Mouse (Mus musculus): Measurements from ENCODE around the gene Gnat1.

Gnat1 gene

GRCm38 (mm10) chr9:107703337-107704122 lies 24.0 kb upstream of the Gnat1 start:
- Histone ChIP-seq H3K4me1 (replicated peaks; ENCODE audit: low read depth, low read length) (peaks cover 79% of the 10 kb centered on the region), H3K27me3 (ENCODE audit: insufficient read depth, low read length) (peaks cover 65% of the 10 kb centered on the region)
- no peak for TF ChIP-seq NANOG (IDR thresholded peaks at IDR 0.05; ENCODE audit: borderline replicate concordance, low read length)
- no peak for TF ChIP-seq POU5F1 (IDR thresholded peaks at IDR 0.05; ENCODE audit: borderline replicate concordance, low read length)
- TF ChIP-seq CTCF (conservative IDR thresholded peaks at IDR 0.05; ENCODE audit: low read length) = no peak

GRCm38 (mm10) chr9:107702606-107703185 lies 23.2 kb upstream of the Gnat1 start:
- Histone ChIP-seq H3K27me3 (ENCODE audit: insufficient read depth, low read length) (peaks cover 57% of the 10 kb centered on the region), H3K4me3 (replicated peaks; ENCODE audit: low read length) (no peak overlapping the region), H3K4me1 (replicated peaks; ENCODE audit: low read depth, low read length) (peaks cover 79% of the 10 kb centered on the region), H3K9me3 (ENCODE audit: low read length) (no peaks in the 10 kb centered on the region), H3K36me3 (ENCODE audit: insufficient read depth, low read length) (0 out of 2 replicates have a peak, but pooled peaks cover 2% of the 10 kb centered on the region)
- TF ChIP-seq CTCF (conservative IDR thresholded peaks at IDR 0.05; ENCODE audit: low read length) (no peak), POU5F1 (IDR thresholded peaks at IDR 0.05; ENCODE audit: borderline replicate concordance, low read length) (no peak), NANOG (IDR thresholded peaks at IDR 0.05; ENCODE audit: borderline replicate concordance, low read length) (no peak)

More at GRCm38 (mm10) chr9:107703337-107704122, 24.0 kb upstream of the Gnat1 start:
- H3K4me3 ChIP-seq (replicated peaks; ENCODE audit: low read length) = peak overlapping the region; percentile 8; the same call in 1 of the 2 replicates
- H3K9me3 ChIP-seq (ENCODE audit: low read length) = no peaks in the 10 kb centered on the region
- 0 out of 2 replicates have a peak, but pooled peaks cover 2% of the 10 kb centered on the region for H3K36me3 ChIP-seq (ENCODE audit: insufficient read depth, low read length)

- TF ChIP-seq NANOG (IDR thresholded peaks at IDR 0.05; ENCODE audit: borderline replicate concordance, low read length) (no peak), POU5F1 (IDR thresholded peaks at IDR 0.05; ENCODE audit: borderline replicate concordance, low read length) (no peak), CTCF (conservative IDR thresholded peaks at IDR 0.05; ENCODE audit: low read length) (no peak)
- H3K27me3 ChIP-seq (ENCODE audit: insufficient read depth, low read length) = peaks cover 48% of the 10 kb centered on the region
- H3K9me3 ChIP-seq (ENCODE audit: low read length) = no peaks in the 10 kb centered on the region
- no peak overlapping the region for H3K4me3 ChIP-seq (replicated peaks; ENCODE audit: low read length)
- 0 out of 2 replicates have a peak, but pooled peaks cover 2% of the 10 kb centered on the region for H3K36me3 ChIP-seq (ENCODE audit: insufficient read depth, low read length)
- H3K4me1 ChIP-seq (replicated peaks; ENCODE audit: low read depth, low read length) = peaks cover 77% of the 10 kb centered on the region
These were observed 22.1 kb upstream of the Gnat1 start for GRCm38 (mm10) chr9:107701594-107701993.

GRCm38 (mm10) chr9:107700114-107700571 lies 20.6 kb upstream of the Gnat1 start:
- H3K9me3 ChIP-seq (ENCODE audit: low read length) = no peaks in the 10 kb centered on the region
- no peak for TF ChIP-seq NANOG (IDR thresholded peaks at IDR 0.05; ENCODE audit: borderline replicate concordance, low read length)
- no peak for TF ChIP-seq POU5F1 (IDR thresholded peaks at IDR 0.05; ENCODE audit: borderline replicate concordance, low read length)
- TF ChIP-seq CTCF (conservative IDR thresholded peaks at IDR 0.05; ENCODE audit: low read length) = no peak
- H3K4me1 ChIP-seq (replicated peaks; ENCODE audit: low read depth, low read length) = peaks cover 62% of the 10 kb centered on the region

GRCm38 (mm10) chr9:107699376-107699980 lies 20.0 kb upstream of the Gnat1 start:
- Histone ChIP-seq H3K4me3 (replicated peaks; ENCODE audit: low read length) (peak overlapping the region; percentile 61), H3K9me3 (ENCODE audit: low read length) (no peaks in the 10 kb centered on the region), H3K36me3 (ENCODE audit: insufficient read depth, low read length) (no peaks in the 10 kb centered on the region), H3K4me1 (replicated peaks; ENCODE audit: low read depth, low read length) (peaks cover 56% of the 10 kb centered on the region), H3K27me3 (ENCODE audit: insufficient read depth, low read length) (peaks cover 33% of the 10 kb centered on the region)
- TF ChIP-seq NANOG (IDR thresholded peaks at IDR 0.05; ENCODE audit: borderline replicate concordance, low read length) (no peak), POU5F1 (IDR thresholded peaks at IDR 0.05; ENCODE audit: borderline replicate concordance, low read length) (no peak), CTCF (conservative IDR thresholded peaks at IDR 0.05; ENCODE audit: low read length) (no peak)

More at GRCm38 (mm10) chr9:107700114-107700571, 20.6 kb upstream of the Gnat1 start:
- H3K27me3 ChIP-seq (ENCODE audit: insufficient read depth, low read length) = peaks cover 38% of the 10 kb centered on the region
- 0 out of 2 replicates have a peak, but pooled peaks cover under 1% of the 10 kb centered on the region for H3K36me3 ChIP-seq (ENCODE audit: insufficient read depth, low read length)
- H3K4me3 ChIP-seq (replicated peaks; ENCODE audit: low read length) = no peak overlapping the region

- no peak for TF ChIP-seq CTCF (conservative IDR thresholded peaks at IDR 0.05; ENCODE audit: low read length)
- no peak for TF ChIP-seq POU5F1 (IDR thresholded peaks at IDR 0.05; ENCODE audit: borderline replicate concordance, low read length)
- no peak for TF ChIP-seq NANOG (IDR thresholded peaks at IDR 0.05; ENCODE audit: borderline replicate concordance, low read length)
- H3K9me3 ChIP-seq (ENCODE audit: low read length) = no peaks in the 10 kb centered on the region
- H3K27me3 ChIP-seq (ENCODE audit: insufficient read depth, low read length) = peaks cover 30% of the 10 kb centered on the region
These were observed 19.2 kb upstream of the Gnat1 start for GRCm38 (mm10) chr9:107698611-107699190.

GRCm38 (mm10) chr9:107697811-107698521 lies 18.5 kb upstream of the Gnat1 start:
- Histone ChIP-seq H3K4me3 (replicated peaks; ENCODE audit: low read length) (peak overlapping the region; percentile 61), H3K27me3 (ENCODE audit: insufficient read depth, low read length) (peaks cover 22% of the 10 kb centered on the region), H3K36me3 (ENCODE audit: insufficient read depth, low read length) (no peaks in the 10 kb centered on the region), H3K4me1 (replicated peaks; ENCODE audit: low read depth, low read length) (peaks cover 48% of the 10 kb centered on the region), H3K9me3 (ENCODE audit: low read length) (no peaks in the 10 kb centered on the region)
- TF ChIP-seq CTCF (conservative IDR thresholded peaks at IDR 0.05; ENCODE audit: low read length) (no peak), POU5F1 (IDR thresholded peaks at IDR 0.05; ENCODE audit: borderline replicate concordance, low read length) (no peak), NANOG (IDR thresholded peaks at IDR 0.05; ENCODE audit: borderline replicate concordance, low read length) (no peak)

More at GRCm38 (mm10) chr9:107698611-107699190, 19.2 kb upstream of the Gnat1 start:
- no peaks in the 10 kb centered on the region for H3K36me3 ChIP-seq (ENCODE audit: insufficient read depth, low read length)
- H3K4me1 ChIP-seq (replicated peaks; ENCODE audit: low read depth, low read length) = peaks cover 48% of the 10 kb centered on the region
- peak overlapping the region; percentile 61 for H3K4me3 ChIP-seq (replicated peaks; ENCODE audit: low read length)

Measured in E14TG2a.4 (cell line).